Mouse (Mus musculus) kidney, postnatal 4 days (tissue): ENCODE measurements at regions not wholly inside any gene's neighbourhood (a gene's known extent, or its start where the extent isn't known, plus 50 kb on each side); places are given as distances from the start of the nearest gene placed in this dataset.

Experiments used
- DNase-seq, 2 experiments: peaks; one replicate each; pipeline ENCODE4 v3.0.0; 2021; ENCODE audit warnings: mixed read lengths in 2 of 2

- peak in 1 of 2 experiments; percentile 4 for DNase-seq
These were observed 150.6 kb upstream of the Dnajc19 start for GRCm38 (mm10) chr3:34231593-34232328.

GRCm38 (mm10) chr3:34222291-34222690 lies 141.2 kb upstream of the Dnajc19 start:
- DNase-seq, result peak; percentile 13 to 21

GRCm38 (mm10) chr3:34219741-34220310 lies 138.7 kb upstream of the Dnajc19 start:
- DNase-seq, result peak; percentile 8 to 25

DNA sequence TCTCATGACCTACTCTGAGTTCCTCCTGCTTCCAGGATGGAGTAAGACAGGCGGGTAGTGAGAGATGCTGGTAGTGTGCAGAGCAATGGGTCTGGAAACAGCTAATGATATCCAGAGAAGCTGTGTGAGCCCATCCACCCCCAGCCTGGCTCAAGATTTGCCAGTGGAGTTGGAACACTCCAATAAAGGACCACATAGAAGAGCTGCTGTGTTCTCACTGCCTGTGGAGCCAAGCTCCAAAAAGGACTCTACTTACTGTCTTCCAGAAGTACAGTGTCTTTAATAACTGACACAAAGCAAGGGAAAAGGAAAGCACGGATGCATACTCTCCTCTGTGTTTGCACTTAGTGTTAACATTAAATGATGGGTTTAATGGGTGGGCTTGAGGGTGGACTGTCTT lies 138.0 kb upstream of the Dnajc19 start:
- no peak for DNase-seq

- no peak for DNase-seq
These were observed 136.8 kb upstream of the Dnajc19 start for GRCm38 (mm10) chr3:34217911-34218310.

- no peak for DNase-seq
These were observed 133.1 kb upstream of the Dnajc19 start for GRCm38 (mm10) chr3:34214233-34214632.

GRCm38 (mm10) chr3:34206454-34206853 lies 125.3 kb upstream of the Dnajc19 start:
- DNase-seq, result no peak

- DNase-seq, result peak; percentile 60 to 69
These were observed 117.1 kb upstream of the Dnajc19 start for GRCm38 (mm10) chr3:34198228-34198627.

DNA sequence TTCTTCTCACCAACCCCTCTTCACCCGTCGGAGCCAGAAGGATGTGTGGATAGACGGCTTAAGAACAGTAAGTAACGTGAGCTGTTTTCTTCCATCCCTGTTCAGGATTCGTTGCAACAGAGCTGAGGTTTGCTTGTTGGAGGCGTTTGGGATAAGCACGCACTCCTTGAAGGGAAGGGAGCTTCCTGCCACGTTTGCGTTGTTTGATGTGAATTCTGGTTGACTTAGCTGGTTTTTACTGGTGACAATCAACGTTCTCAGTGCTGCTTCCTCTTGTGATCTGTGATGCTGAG lies 116.0 kb upstream of the Dnajc19 start:
- peak in 1 of 2 experiments; percentile 2 for DNase-seq

GRCm38 (mm10) chr3:34196451-34197162 lies 115.5 kb upstream of the Dnajc19 start:
- DNase-seq, result peak; percentile 5 to 9

DNA sequence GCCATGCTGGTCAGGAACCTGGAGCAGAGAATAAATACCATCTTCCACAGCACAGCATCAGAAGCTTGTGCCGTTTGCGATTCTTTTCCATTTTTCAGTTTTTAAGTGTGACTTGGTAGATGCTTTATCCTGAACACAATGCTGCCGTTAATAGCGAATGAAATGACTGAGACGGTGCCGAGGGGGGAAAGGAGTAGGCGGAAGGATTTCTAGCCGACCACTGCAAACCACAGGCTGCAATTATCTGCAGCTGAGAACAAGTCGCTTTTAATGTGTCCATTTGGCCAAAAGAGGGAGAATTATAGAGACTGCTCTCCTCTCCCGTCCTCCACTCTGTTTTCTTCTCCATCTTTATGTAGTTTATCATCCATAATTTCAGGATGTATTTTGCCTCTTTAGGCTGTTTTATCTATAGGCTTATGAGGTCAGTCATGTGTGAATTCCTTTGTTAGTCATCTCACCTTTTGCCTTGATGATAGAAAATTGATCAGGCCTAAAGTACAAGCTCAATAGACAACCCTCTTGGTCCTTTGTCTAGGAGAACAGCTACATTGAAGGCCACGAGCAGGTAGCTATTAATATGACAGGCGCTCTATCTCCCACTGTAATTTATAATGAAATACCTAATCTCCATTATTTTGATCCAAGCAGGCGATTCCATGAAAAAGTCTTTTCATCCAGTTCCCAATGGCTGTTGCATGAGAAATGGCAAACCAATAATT lies 114.8 kb upstream of the Dnajc19 start:
- no peak for DNase-seq

DNA sequence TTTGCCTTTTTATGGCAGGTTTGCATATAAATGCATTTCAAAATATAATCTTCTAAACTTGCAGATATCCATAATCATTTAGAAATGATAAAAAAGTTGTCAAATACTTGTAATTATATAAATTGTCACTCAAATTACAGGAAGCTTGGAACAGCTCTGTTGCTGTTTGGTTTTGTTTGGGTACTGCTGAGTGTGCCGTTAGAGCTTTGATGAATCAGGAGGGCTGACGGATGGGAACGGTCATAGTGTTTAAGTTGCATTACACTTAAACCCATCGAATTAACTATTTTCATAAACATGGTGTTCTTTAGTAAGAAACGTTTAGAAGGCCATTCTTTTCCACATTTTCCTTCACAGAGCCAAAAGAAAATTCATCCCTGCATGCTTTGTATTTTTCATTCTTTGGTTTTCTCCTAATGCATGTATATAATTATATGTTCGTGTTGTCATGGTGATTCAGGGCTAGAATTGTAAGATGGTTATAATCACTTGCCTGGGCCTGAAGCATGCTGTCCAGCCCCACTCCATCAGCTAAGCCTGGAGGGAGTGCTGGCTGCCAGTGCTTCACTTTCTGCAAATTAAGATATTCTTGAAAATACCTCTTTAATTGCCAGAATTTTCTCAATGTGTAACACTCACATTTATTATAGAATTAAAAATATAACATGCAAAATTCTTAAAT lies 92.4 kb upstream of the Dnajc19 start:
- no peak for DNase-seq

GRCm38 (mm10) chr3:34172899-34173298 lies 91.8 kb upstream of the Dnajc19 start:
- no peak for DNase-seq

DNA sequence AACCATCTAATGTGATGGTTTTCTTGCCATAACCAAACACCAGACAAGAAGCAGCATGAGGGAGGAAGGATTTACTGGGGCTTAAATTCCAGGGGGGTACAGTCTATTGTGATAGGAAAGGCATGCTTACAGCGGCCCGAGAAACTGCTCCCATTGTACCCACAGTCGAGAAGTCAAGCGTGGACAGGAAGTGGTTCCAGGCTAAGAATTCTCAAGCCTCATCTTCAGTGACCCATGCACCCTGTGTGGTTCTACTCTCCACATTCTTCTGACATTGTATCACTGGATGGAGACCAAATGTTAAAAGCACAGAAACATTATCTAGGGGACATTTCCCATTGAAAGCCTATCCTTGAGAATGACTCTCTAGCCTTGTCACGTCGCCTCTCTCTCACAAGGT lies 90.8 kb upstream of the Dnajc19 start:
- DNase-seq, result peak in 1 of 2 experiments; percentile 8

- peak in 1 of 2 experiments; percentile 11 for DNase-seq
These were observed 87.0 kb upstream of the Dnajc19 start for GRCm38 (mm10) chr3:34168087-34168486.

- no peak for DNase-seq
These were observed 68.9 kb upstream of the Dnajc19 start for GRCm38 (mm10) chr3:34150036-34150435.

GRCm38 (mm10) chr3:34143652-34144051 lies 62.5 kb upstream of the Dnajc19 start:
- DNase-seq, result no peak

- no peak for DNase-seq
These were observed 58.1 kb upstream of the Dnajc19 start for GRCm38 (mm10) chr3:34139227-34139626.

GRCm38 (mm10) chr3:34137984-34138383 lies 56.9 kb upstream of the Dnajc19 start:
- DNase-seq, result no peak

DNA sequence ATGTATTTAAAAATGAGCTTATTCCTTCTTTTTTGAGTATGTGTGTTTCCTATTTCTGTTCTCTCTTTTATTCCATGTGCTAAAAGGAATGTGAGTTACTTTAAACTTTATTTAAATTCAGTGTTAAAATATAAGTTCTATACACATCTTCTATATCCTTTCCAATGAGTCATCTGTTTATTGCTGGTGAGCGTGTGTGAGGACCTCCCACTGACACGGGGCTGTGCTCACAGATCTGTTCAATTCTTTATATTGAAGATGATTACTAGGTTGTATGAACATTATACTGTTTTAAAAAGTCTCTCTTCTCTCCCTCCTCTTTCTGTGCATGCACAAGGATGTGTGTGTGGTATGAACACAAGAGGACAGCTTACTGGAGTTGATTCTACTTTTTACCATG lies 55.3 kb upstream of the Dnajc19 start:
- DNase-seq, result no peak
